Mouse (Mus musculus): Measurements from ENCODE around the gene Pus10.

- TF ChIP-seq GATA1 (IDR thresholded peaks at IDR 0.05; ENCODE audit: borderline replicate concordance, low read length) (no peak), FLI1 (IDR thresholded peaks at IDR 0.05; ENCODE audit: low read length) (no peak)
Observed at GRCm38 (mm10) chr11:23778787-23779201, 113.3 kb downstream of the Pus10 start.

All from megakaryocyte, embryonic 14.5 days (primary cell).